Mouse (Mus musculus) urinary bladder, adult 18-20 months (tissue): Measurements from ENCODE around the gene Zfp882.
"Not testable (repeated sequence)": the region's sequence is repeated elsewhere in the genome, so short reads cannot be mapped to it uniquely, and the experiment has no call there.

Source experiments
- DNase-seq, 2 experiments: peaks; one replicate each; pipeline ENCODE4 v3.0.0; 2022; ENCODE audit warnings: low spot score in 2 of 2, mixed read lengths in 2 of 2

The Zfp882 gene

DNA sequence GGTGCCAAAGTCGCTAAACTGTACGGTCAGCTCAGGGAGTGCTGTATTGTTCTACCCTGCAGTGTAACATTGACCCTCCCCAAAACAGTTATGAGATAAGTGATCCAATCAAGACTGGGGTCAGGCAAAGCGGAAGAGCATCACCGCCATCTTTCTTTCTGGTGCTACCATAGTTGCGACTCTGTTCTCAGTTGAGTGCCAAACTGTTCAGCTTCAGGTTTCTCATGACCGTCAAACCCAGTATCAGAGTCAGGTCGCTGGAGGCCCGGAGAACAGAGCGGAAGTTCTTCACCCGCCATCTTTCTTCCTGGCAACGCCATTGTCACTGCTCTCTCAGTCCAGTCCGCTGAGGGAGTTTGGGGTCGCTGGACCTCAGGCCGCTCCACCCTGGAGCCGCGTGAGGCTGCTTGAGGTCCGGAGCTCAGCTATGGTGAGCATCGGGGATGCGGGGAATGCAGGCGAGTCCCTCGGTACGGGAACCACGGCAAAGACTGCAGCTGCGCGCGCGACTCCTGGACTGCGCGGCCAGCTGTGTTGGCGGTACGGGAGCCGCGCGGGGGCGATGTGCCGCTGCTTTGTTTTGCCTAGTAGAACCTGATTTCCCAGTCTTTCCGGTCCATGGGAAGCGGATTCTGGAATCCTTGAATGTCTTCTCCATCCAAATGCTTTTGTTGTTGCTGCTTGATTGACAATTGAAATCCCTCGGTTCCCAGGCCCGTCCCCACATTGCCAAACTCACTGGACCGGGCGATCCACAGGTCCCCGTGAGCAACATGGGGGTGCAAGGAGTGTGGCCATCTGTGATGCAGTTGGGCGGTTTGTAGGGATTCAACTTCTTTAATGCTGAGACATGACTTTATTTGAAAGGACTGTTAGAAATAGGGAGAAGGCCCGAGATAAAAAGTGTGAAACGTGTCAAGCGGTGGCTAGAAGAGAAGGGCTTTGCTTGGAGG, at the start of gene Zfp882, which contains the start of gene Zfp617:
Gene Zfp882 (plus strand): TSS at position 300 of the 953 bp plus-strand sequence.
Gene Zfp617 (plus strand): TSS at position 327 of the 953 bp plus-strand sequence.
- peak; percentile 80 to 94 for DNase-seq

- not testable (repeated sequence) for DNase-seq
Measured at GRCm38 (mm10) chr8:71861551-71861950, 46.9 kb upstream of the Zfp882 start.

DNA sequence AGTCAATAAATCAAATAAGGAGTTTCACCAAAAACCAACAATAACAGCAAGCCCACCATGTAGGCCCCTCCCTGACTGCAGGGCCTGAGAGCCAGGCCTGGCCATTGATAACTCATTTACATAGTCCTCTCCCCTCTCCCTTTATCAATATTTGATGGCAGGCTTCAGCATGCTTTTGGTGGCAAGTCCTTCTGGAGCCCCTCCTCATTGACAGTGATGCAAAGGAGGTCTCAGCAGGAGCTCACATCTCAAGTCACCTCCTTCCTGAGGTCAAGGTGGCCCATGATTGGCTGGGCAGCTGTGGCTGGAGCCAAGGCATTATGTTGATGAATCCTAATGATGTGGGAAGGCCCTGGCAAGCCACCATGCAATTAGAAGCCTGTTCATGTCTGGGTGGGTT, 46.4 kb upstream of the Zfp882 start:
- not testable (repeated sequence) for DNase-seq

DNA sequence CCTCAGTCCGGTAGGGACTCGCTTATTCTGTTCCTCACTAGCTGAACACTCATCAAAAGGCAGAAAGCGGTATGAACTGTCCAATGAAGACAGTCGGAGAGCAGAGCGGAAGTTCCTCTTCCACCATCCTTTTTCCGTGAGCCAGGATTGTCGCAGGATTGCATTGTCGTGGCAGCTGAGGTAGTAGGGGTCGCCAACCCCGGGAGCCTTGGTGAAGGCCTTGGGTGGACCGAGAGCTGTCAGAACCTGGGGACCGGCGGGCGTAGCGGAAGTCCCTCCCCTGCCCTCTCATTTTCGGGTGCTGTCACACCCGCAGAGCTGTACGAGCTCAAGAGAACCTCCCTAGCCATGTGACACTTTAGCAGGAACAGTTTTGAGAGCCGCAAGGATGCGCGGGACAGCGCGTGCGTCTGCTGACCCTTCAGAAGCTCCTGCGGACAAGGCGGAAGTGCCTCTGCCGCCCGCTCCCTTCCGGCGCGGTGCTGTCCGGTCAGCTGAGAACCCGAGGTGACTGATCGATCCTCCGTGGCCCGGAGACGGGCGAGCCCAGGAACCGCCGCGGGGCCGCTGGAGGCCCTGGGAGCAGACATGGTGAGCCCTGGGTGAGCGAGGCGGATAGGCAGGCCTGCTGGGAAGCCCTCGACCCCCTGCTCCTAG, 26.7 kb upstream of the Zfp882 start, which contains the start of gene Zfp709:
Gene Zfp709 (plus strand): TSS at position 402 of the 657 bp plus-strand sequence.
- peak; percentile 46 to 67 for DNase-seq

- DNase-seq, result not testable (repeated sequence)
Measured at GRCm38 (mm10) chr8:71900666-71901065, 7.7 kb upstream of the Zfp882 start.

DNA sequence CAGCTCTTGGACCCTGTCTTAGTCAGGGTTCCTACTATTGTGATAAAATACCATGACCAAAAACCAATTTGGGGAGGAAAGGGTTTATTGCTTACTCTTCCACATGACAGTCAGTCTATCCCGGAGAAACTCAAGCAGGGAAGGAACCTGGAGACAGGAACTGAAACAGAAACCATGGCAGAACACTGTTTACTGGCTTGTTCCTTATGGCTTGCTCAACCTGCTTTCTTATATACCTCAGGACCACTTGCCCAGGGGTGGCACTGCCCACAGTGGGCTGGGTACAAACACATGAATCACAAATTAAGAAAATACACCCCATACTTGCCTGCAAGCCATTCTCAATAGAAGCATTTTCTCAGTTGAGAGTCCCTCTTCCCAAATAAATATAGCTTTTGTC, 5.3 kb upstream of the Zfp882 start:
- not testable (repeated sequence) for DNase-seq

GRCm38 (mm10) chr8:71906809-71907208, 1.6 kb upstream of the Zfp882 start:
- no peak for DNase-seq

DNA sequence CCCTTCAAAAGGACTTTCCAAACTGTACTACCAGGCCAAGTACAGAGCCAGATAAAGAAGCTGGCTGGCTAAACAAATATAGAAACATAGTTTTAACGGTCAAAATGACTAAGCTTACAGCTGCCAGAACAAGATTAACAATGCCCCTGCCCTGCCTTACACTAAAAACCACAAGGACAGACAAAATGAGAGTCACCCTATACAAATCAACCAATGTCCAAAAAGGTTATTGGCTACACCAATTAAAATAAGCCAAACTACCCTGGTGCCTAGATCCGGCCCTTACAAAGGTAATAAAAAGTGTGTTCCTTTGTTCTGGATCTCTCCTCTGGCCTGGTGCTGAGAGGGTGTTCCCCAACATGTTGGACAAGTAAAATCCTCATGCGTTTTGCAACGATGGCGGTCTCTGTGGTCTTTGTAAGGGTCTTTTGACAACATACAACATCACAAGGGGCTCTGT, 580 bp upstream of the Zfp882 start:
- DNase-seq, result peak in 1 of 2 experiments; percentile 4

- DNase-seq, result no peak
Measured at GRCm38 (mm10) chr8:71912286-71912685, 3.9 kb downstream of the Zfp882 start.

GRCm38 (mm10) chr8:71922567-71923401, 14.4 kb downstream of the Zfp882 start:
- peak; percentile 86 to 92 for DNase-seq

- DNase-seq, result no peak
Measured at GRCm38 (mm10) chr8:71925791-71926190, 17.4 kb downstream of the Zfp882 start.

GRCm38 (mm10) chr8:71926551-71926950, 18.1 kb downstream of the Zfp882 start:
- no peak for DNase-seq

- no peak for DNase-seq
Measured at GRCm38 (mm10) chr8:71927779-71928178, 19.4 kb downstream of the Zfp882 start.

DNA sequence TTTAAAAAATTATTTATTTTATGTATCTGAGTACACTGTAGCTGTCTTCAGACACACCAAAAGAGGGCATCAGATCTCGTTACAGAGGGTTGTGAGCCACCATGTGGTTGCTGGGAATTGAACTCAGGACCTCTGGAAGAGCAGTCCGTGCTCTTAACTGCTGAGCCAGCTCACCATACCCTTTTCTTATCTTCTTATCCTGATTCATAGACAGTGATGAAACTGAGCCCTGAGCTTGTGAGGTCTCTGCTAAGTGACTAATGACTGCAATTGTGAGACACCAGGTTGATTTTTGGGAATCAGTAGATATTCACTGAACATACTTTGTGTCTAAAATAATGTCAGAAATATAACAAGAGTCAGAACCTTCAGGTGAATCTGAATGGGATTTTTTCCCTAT, 29.6 kb downstream of the Zfp882 start:
- DNase-seq, result not testable (repeated sequence)

- DNase-seq, result no peak
Measured at GRCm38 (mm10) chr8:71940293-71941208, 32.1 kb downstream of the Zfp882 start.

DNA sequence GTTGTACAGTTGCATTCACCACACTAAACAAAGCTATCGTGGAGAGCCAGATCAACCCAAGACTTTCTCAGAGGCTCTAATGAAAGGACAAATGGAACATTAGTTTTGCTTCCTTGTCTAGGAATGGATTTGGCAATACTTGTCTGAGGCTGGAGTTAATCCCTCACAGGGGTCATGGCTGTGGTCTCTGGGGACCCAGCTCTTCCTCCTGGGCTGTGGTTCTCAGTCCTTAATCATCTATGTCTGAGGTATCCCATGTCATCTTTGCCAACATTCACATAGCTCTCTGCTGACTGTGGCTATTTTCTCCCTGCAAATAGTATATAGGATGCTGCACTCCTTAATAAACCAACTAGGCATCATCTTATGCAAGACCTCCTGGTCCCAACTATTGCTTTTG, 33.4 kb downstream of the Zfp882 start:
- no peak for DNase-seq

DNA sequence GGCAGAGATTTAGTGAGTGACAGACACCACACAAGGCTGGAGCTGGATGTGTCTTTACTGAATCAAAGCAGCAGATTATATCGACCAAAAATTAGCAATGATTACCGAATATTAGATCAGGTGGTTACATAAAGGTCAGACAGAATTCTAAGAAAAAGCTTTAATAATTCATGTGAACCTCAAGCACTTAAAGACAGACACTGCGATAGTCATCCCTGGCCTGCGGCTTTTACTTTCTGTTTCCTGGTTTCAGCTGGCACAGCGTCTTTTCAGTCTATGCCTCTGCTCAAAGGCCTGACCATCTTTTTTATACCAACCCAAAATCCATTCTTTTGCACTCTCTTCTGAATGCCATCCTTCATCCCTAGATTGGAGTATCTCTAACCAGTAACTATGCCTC, 40.2 kb downstream of the Zfp882 start:
- DNase-seq, result no peak

DNA sequence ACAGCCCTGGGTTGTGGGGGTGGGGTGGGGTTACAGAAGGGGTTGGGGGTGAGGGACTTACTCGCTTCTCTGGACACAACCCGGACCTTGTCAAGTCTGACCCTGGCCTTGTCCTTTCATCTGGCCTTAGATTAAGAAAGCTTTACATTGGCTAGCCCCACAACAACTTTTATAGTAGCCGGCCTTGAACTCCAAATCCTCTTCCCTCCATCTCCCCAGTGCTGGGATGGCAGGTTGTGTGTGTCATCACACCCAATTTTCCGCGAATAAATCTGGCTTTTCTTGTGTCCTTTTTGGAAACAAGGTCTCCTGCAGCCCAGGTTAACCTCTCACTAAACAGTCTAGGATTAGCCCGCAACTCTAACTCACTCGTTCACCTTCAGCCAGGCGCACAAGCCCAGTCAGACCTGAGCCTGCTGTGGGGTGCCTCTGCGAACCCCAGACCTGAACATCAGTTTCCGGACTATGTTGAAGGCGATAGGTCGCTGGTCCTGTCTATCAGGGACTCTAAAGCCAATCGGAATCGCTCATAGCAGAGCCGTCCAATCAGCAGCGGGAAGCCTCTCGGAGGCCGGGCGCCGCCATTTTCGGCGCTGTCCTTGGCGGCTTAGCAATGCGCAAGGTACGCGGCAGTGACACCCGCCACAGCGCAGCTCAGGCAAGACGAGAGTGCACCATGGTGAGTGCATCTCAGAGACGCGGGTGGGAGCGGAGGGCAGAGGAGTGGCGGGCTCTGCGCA, 42.2 kb downstream of the Zfp882 start, which contains the start of gene Zfp961:
Gene Zfp961 (plus strand): TSS at position 557 of the 740 bp plus-strand sequence.
- peak; percentile 95 to 97 for DNase-seq

GRCm38 (mm10) chr8:71951436-71952161, 43.2 kb downstream of the Zfp882 start:
- DNase-seq, result peak in 1 of 2 experiments; percentile 17
